ENCODE assay signal across 15 mouse cellular contexts in the genomic region with DNA sequence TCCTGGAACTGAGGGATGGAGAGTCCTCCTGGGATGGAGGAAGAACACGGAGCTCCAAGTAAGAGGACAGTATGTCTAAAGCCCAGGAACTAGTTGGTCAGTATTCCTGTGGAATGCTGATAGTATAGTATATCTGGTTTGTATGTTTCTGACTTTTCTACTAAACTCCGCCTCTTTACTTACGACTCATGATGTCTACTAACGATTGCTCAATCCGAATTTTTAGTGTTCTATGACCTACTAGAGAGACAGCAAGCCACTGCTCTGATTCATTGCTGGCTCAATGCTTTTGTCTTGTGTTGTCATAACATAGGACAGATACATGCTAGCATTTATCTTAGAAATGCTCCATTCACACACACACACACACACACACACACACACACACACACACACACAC. TPM values are rescaled to one million over a fixed set of nuclear protein-coding genes. Genes with fewer than 3 reads are reported as not detected.
A peak's percentile ranks its signal among the peaks of the same experiment; 100 is the strongest.
DNase-seq lines count a peak whose midpoint lies in the region; ATAC-seq lines count a peak whose summit lies in the region.
"Had no signal": no experiment of that assay in that cellular context is flagged by ENCODE, and none has a peak within 500 bp of the region (broad histone marks: within the 10 kb centered on the region; RNA-seq: fewer than 3 reads in every experiment).

No protein-coding gene starts in this region.

- H3K4me3 ChIP-seq in heart, embryonic 16.5 days (ENCODE audit: low read length), result no peak overlapping the region
- H3K4me3 ChIP-seq in heart, embryonic 10.5 days, result no peak overlapping the region
- H3K4me3 ChIP-seq in lung, embryonic 16.5 days (ENCODE audit: low read length), result no peak overlapping the region
- no peak overlapping the region for H3K4me3 ChIP-seq in embryonic facial prominence, embryonic 15.5 days (replicated peaks)
- H3K4me3 ChIP-seq: hindbrain, embryonic 10.5 days; midbrain, embryonic 15.5 days; neural tube, embryonic 12.5 days had no signal

- H3K27me3 ChIP-seq in heart, embryonic 16.5 days (ENCODE audit: control insufficient read depth, insufficient read depth, low read length), result no peaks in the 10 kb centered on the region
- no peaks in the 10 kb centered on the region for H3K27me3 ChIP-seq in heart, embryonic 10.5 days (ENCODE audit: insufficient read depth, poor library complexity, severe bottlenecking)
- H3K27me3 ChIP-seq in lung, embryonic 16.5 days (ENCODE audit: control insufficient read depth, insufficient read depth, low read depth, low read length), result no peaks in the 10 kb centered on the region
- no peaks in the 10 kb centered on the region for H3K27me3 ChIP-seq in embryonic facial prominence, embryonic 15.5 days
- H3K27me3 ChIP-seq: midbrain, embryonic 15.5 days; neural tube, embryonic 12.5 days had no signal

- H3K9me3 ChIP-seq in heart, embryonic 16.5 days (replicated peaks; ENCODE audit: control insufficient read depth, low read length), result no peaks in the 10 kb centered on the region
- H3K9me3 ChIP-seq in heart, embryonic 10.5 days, result no peaks in the 10 kb centered on the region
- no peaks in the 10 kb centered on the region for H3K9me3 ChIP-seq in lung, embryonic 16.5 days (ENCODE audit: control insufficient read depth, low read length)
- no peaks in the 10 kb centered on the region for H3K9me3 ChIP-seq in embryonic facial prominence, embryonic 15.5 days (replicated peaks)
- H3K9me3 ChIP-seq: hindbrain, embryonic 10.5 days; midbrain, embryonic 15.5 days; neural tube, embryonic 12.5 days had no signal

- no peaks in the 10 kb centered on the region for H3K36me3 ChIP-seq in heart, embryonic 16.5 days (ENCODE audit: control insufficient read depth, insufficient read depth)
- H3K36me3 ChIP-seq in heart, embryonic 10.5 days, result no peaks in the 10 kb centered on the region
- H3K36me3 ChIP-seq in lung, embryonic 16.5 days (ENCODE audit: control insufficient read depth, insufficient read depth, low read length), result no peaks in the 10 kb centered on the region
- no peaks in the 10 kb centered on the region for H3K36me3 ChIP-seq in embryonic facial prominence, embryonic 15.5 days
- H3K36me3 ChIP-seq: hindbrain, embryonic 10.5 days; midbrain, embryonic 15.5 days; neural tube, embryonic 12.5 days had no signal

- no peak for DNase-seq in heart, embryonic 10.5 days (ENCODE audit: low spot score)
- no peak for DNase-seq in lung, postnatal 10 days
- DNase-seq in spleen, postnatal 14 days (ENCODE audit: low spot score in 2 of 2), result no peak
- no peak for DNase-seq in frontal cortex, postnatal 14 days (ENCODE audit: low spot score in 2 of 2)
- DNase-seq: cerebellum, adult 11 months; layer of hippocampus, postnatal 36 days; right cerebral cortex, postnatal 25 days; thymus, adult 18-20 months had no signal

- peaks cover 9% of the 10 kb centered on the region for H3K4me1 ChIP-seq in heart, embryonic 16.5 days (ENCODE audit: control insufficient read depth, insufficient read depth, low read length)
- H3K4me1 ChIP-seq in heart, embryonic 10.5 days, result peaks cover 25% of the 10 kb centered on the region
- H3K4me1 ChIP-seq in lung, embryonic 16.5 days (replicated peaks; ENCODE audit: control insufficient read depth, insufficient read depth, low read length), result peaks cover 40% of the 10 kb centered on the region
- peaks cover 23% of the 10 kb centered on the region for H3K4me1 ChIP-seq in embryonic facial prominence, embryonic 15.5 days
- H3K4me1 ChIP-seq: midbrain, embryonic 15.5 days had no signal

- peak overlapping the region; percentile 39; the same call in 1 of the 2 replicates for H3K27ac ChIP-seq in heart, embryonic 16.5 days (ENCODE audit: low read length)
- no peak overlapping the region; the same call in 1 of the 2 replicates for H3K27ac ChIP-seq in heart, embryonic 10.5 days
- peak overlapping the region; percentile 82 for H3K27ac ChIP-seq in lung, embryonic 16.5 days (ENCODE audit: low read length)
- peak overlapping the region; percentile 34 for H3K27ac ChIP-seq in embryonic facial prominence, embryonic 15.5 days (replicated peaks)
- H3K27ac ChIP-seq: liver, embryonic 14.5 days; midbrain, embryonic 15.5 days; neural tube, embryonic 12.5 days had no signal

- WGBS in heart, embryonic 16.5 days, result 74% methylated on average over 5 of the region's 5 CpGs
- WGBS in heart, embryonic 10.5 days, result 82% methylated on average over 5 of the region's 5 CpGs
- WGBS in lung, embryonic 16.5 days, result 43% methylated on average over 5 of the region's 5 CpGs
- 76% methylated on average over 5 of the region's 5 CpGs for WGBS in embryonic facial prominence, embryonic 15.5 days

- no peak; the same call in 1 of the 2 replicates for ATAC-seq in heart, embryonic 16.5 days (replicated peaks; ENCODE audit: extremely low read depth, insufficient read depth, low FRiP score)
- ATAC-seq in lung, embryonic 16.5 days (ENCODE audit: low read depth), result peak; percentile 53
- no peak for ATAC-seq in embryonic facial prominence, embryonic 15.5 days (ENCODE audit: insufficient number of reproducible peaks, low FRiP score, low TSS enrichment, low read depth)
- ATAC-seq: midbrain, embryonic 15.5 days had no signal

- H3K9ac ChIP-seq in heart, embryonic 16.5 days (ENCODE audit: low read length), result no peak overlapping the region
- no peak overlapping the region for H3K9ac ChIP-seq in lung, embryonic 16.5 days (ENCODE audit: low read length)
- H3K9ac ChIP-seq in embryonic facial prominence, embryonic 15.5 days, result no peak overlapping the region
- H3K9ac ChIP-seq: liver, embryonic 14.5 days; midbrain, embryonic 15.5 days; neural tube, embryonic 12.5 days had no signal

- no peak overlapping the region for H3K4me2 ChIP-seq in heart, embryonic 16.5 days (ENCODE audit: low read depth, low read length)
- no peak overlapping the region for H3K4me2 ChIP-seq in lung, embryonic 16.5 days (ENCODE audit: low read depth, low read length)
- H3K4me2 ChIP-seq in embryonic facial prominence, embryonic 15.5 days (replicated peaks), result no peak overlapping the region
- H3K4me2 ChIP-seq: midbrain, embryonic 15.5 days; neural tube, embryonic 12.5 days had no signal

RNA-seq across cellular contexts. Expression of gene Arhgap28, which starts 24.7 kb away (rescaled TPM):
- polyA plus RNA-seq in heart, embryonic 16.5 days (2015; fragmentation: Nextera tagmentation; extraction: Ambion mirVana), result 10.5 and 11.6 TPM in 2 replicates
- 23.0 and 38.1 TPM in 2 replicates for polyA plus RNA-seq in heart, embryonic 10.5 days (2016; fragmentation: Nextera tagmentation; extraction: Ambion mirVana)
- polyA plus RNA-seq in lung, embryonic 16.5 days (2015; fragmentation: Nextera tagmentation; extraction: Ambion mirVana), result 36.1 and 39.7 TPM in 2 replicates
- 47.3 and 48.6 TPM in 2 replicates for polyA plus RNA-seq in embryonic facial prominence, embryonic 15.5 days (2015; fragmentation: Nextera tagmentation; extraction: Ambion mirVana)
